Mouse (Mus musculus): Measurements from ENCODE around the gene Olfr1269.

Gene Olfr1269

DNA sequence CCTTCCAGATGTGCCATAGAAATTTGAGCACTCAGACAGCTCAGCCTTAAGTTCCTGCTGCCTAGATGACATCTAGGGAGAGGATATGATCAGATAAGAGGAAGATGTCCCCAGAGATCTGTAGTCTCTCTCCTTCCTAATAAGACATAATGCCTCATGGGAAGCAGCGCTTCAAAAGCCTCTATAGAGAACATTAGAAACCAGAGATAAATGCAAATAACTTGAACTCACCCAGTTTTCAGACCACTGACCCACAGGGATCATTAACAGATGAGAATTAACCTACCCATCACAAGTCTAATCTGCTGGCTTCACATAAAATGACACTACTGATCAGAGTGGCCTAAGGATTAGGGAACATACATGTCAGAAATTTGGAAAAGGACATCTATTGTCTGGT lies at the start of gene Olfr1269:
Gene Olfr1269, minus strand, starts transcription at position 101 of the 400 bp plus-strand sequence.
- no peak for DNase-seq (ENCODE audit: low read depth, low spot score)

DNA sequence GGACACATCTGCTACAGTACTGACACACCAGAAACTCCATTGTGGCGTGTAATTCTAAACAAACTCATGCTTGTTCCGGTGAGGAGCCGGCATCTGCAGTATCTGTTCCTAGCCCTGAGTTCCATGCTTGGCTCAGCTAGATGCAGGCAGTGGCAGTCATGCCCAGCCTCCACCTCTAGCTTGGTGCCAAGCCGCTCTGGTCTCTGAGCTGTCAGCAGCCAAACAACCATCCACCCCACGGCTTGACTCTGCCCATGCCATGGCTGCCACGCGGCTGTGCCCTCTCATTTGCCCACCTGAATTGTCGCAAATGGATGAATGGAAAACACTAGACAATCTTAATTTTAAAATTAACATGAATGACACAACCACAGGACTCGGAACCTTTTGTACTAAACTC lies 32.7 kb upstream of the Olfr1269 start:
- DNase-seq (ENCODE audit: low read depth, low spot score), result no peak

DNA sequence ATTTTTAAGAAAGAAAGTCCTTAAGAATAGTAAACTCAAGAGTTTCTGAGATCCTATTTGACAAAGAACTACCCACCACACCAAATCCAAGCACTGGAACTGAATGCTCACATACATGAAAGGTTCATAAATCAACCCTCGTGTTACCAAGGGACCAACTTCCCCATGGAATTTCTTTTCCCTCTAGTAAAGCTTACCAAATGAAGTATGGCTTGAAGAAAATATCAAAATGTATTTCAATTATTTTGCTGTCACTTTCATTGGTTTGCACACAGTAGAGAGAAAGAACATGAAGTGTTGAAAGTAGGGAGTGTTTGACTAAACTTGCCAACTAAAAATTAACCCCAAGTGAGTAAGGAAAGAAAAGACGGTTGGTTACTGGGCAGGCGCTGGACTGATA lies 31.8 kb upstream of the Olfr1269 start, which contains the start of gene Olfr1270:
Gene Olfr1270, minus strand, starts transcription at position 101 of the 400 bp plus-strand sequence.
- no peak for DNase-seq (ENCODE audit: low read depth, low spot score)

DNA sequence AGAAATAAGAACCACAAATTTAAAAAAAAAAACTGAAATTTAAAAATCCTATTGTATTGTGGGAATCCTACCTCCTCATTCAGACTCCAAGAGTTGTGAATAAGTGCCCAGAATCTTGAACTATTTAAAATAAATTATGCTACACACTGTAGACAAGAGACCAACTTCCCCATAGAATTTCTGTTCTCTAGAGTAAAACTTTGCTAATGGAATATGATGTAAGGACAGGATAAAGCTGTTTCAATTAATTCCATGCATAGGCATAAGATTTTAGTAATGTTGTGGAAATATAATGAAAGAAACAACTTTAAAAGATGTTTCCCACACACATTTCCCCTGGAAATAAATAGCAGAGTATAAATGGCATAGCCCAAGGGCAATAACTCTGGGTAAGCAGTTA lies 21.0 kb upstream of the Olfr1269 start, which contains the start of gene Olfr32:
Gene Olfr32, minus strand, starts transcription at position 101 of the 400 bp plus-strand sequence.
- DNase-seq (ENCODE audit: low read depth, low spot score), result no peak

DNA sequence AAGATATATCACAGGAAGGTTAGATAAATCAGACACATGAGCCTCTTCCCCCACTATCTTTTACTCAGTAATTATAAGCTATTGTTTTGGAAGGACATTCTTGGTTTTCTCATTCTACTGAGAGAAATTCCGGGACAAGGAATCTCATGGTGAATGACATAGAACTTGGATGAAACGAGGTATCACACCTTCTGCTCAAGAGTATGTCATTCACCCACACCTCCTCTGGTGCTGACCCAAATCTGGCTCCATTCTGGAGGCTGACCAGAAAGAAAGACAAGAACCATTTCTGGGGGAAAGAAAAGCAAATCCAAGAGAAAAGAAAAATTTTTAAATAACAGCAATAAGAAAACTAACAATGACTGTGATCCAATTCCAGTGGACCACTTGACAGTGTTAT lies 51.1 kb downstream of the Olfr1269 start:
- DNase-seq (ENCODE audit: low read depth, low spot score), result no peak
